Mouse (Mus musculus) small intestine, adult 2 months (tissue): Measurements from ENCODE around the gene Mical3.

Experiments
- CTCF ChIP-seq: fragments of 200-500 bp; IDR thresholded peaks from 2 replicates; pipeline ENCODE4 v1.5.1; 2012; ENCODE audit warnings: low read depth, mild to moderate bottlenecking, control low read depth, inconsistent platforms, low read length, moderate library complexity, mixed read lengths; ENCODE audit not compliant: insufficient replicate concordance, insufficient read length; ENCODE audit errors: extremely low read depth
- POLR2A ChIP-seq: fragments of 200-500 bp; IDR thresholded peaks from 2 replicates; pipeline ENCODE4 v1.6.1; 2012; ENCODE audit warnings: low read depth, mild to moderate bottlenecking, control low read depth, inconsistent platforms, low read length, moderate library complexity

DNA sequence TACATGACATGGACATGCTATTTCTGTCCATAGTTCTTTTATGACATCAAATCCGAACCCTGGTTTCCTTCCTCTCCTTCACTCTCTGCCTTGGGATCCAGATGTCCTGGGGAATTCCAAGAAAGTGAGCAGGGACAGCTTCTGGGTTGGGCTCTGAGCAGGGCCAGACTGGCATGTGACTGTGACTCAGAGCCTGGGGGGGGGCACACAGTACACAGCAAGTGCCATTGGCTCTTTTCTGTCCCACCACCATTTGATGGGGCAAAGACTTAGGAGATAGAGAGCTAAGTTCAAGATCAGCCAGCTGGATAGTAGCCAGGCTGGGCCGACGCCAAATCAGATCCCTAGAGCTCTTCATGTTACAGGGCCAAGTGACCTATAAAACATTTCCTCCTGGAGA lies 203.0 kb downstream of the Mical3 start:
- no peak for TF ChIP-seq CTCF
- no peak for TF ChIP-seq POLR2A
